Mouse (Mus musculus) leukemia stem cell, adult 10-12 weeks (primary cell): ENCODE measurements around the gene Rfc2. TPM values are rescaled to one million over a fixed set of nuclear protein-coding genes. Genes with fewer than 3 reads are reported as not detected.

ENCODE experiments used
- polyA plus RNA-seq: library from polyadenylated mRNA; stranded (reverse); fragments of >175 nt; gene quantifications from 2 replicates; pipeline ENCODE4 v1.2.3, GENCODE M21; 2012; ENCODE audit warnings: low replicate concordance

Rfc2 gene
- polyA plus RNA-seq: 24.2 and 24.9 TPM in 2 replicates

DNA sequence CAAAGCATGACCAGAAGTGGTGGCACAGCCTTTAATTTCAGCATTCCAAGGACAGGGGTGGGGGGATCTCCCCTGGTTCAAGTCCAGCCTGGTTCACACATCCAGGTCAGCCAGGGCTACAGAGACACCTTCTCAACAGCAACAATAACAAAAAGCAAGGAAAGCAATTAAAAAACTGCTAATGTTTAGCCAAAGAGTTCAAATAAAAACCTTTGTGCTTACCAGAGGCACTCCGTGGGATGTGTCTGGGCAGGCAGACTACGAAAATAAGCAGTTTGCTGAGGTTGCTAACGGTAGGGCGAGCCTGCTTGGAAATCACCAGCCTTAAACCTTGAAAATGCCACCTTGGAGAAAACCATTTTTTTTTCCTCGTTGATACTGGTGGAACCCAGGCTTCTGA, at the start of gene Rfc2:
TSS of gene Rfc2 (plus strand) at position 221 of the 400 bp plus-strand sequence.

DNA sequence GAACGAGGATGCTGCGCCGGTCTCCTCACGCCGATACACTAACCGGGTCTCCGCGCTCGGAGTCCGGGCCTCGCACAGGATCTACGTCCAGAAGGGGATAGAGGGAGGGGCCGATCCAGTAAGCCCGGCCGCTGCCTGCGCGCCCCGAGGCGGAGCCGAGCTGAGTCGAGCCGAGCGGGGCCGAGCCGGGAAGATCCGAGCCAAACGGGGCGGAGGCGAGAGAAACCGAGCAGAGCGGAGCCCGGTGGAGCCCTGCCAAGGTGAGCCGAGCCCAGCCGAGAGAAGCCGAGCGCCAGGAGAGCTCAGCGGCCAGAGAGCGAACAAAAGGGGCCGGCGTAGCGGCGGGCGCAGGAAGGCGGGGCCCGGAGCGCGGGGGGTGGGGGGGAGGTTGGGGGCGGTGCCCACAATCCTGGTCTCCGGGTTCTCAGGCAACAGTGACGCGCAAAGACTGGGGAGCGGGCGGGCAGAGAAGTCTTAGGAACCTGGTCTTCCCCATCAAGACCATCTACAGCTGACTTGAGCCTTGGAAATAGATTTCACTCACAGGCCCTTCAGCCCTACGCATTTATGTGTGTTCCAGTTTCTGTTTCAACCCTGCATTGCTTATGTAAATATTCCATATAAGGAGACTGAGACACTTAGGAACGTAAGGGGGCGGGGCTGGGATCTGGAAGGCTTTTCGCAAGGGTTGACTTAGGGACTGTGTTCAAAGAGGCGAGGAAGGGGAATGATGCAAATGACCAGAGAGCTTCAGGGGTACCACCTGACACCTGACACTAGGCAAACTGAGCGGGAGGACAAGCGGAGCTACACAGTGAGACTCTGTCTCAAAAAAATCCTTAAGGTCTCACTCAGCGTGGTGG, 28.8 kb upstream of the Rfc2 start, which contains the start of gene Clip2:
TSS of gene Clip2 (minus strand) at position 325 of the 863 bp plus-strand sequence.

DNA sequence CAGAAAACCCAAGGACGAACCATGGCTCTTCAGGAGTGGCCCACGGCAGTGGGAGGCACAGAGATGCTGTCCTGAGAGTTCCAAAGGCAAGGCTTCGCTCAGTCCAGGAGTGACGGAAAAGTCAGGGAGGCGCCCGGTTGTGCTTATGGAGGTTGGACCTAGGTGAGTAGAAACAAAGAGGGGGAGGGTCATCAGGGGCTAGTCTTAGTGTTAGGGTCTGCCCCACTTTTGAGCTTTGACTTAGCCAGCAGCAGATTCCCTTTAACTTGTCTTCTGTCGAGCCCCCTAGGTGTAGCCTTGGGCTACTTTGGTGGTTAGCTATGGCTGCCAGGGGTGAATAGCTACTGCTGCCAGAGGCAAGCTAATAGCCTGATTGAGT, 21.1 kb upstream of the Rfc2 start, which contains the start of gene Syna:
TSS of gene Syna (minus strand) at position 101 of the 379 bp plus-strand sequence.

DNA sequence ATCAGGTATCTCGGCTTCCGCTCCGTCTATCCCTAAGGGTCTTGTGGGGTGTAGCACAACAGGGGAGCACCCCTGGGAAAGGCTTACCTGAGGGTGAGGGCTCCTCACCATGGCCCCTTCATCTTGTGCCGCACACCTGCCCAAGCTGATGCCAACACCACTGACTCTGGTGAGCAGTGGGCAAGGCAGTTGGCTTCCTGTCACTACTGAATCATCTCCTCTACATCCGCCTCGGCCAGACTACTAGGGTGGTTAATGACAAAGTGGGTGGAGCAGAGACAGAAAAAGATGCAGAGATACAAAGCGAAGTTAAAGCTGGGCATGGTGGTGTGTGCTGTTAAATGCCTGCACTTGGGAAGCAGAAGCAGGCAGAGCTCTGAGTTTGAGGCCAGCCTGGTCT, 33.6 kb downstream of the Rfc2 start, which contains the start of gene Lat2:
TSS of gene Lat2 (minus strand) at position 224 of the 400 bp plus-strand sequence.

DNA sequence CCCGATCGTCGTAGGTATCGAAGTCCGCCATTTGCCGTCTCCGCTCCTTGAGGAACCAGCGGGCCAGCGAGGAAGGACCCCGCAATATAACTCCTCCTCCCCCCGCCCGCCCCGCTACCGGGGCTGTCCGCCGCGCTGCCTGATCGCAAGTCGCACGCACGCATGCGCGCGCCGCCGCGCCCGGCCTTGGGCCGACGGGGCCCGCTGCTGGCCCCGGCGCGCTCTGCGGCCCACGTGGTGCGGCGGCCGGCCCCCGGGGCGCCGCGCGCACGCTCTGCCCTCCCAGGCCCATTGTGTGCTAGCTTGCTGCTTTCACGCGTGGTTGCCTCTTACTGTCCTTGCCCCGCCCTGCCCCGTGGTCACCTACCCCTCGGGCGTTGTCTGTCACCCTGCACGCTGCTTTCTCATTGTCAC, 58.1 kb downstream of the Rfc2 start, which contains the start of gene Eif4h:
TSS of gene Eif4h (minus strand) at position 222 of the 414 bp plus-strand sequence.

Other genes starting within 250 kb of the Rfc2 start
- 9.3 and 60.4 TPM in 2 replicates for gene Gtf2ird1, start 124.7 kb upstream of the Rfc2 start, polyA plus RNA-seq
- 5.9 and 13.5 TPM in 2 replicates for gene Clip2, start 28.9 kb upstream of the Rfc2 start, polyA plus RNA-seq
- gene Syna, start 21.2 kb upstream of the Rfc2 start, polyA plus RNA-seq: 0.11 TPM in 1 of 2 replicates, not detected in the other
- 6.0 and 16.5 TPM in 2 replicates for gene Lat2, start 33.7 kb downstream of the Rfc2 start, polyA plus RNA-seq
- 218 and 252 TPM in 2 replicates for gene Eif4h, start 58.1 kb downstream of the Rfc2 start, polyA plus RNA-seq
- 15.7 and 22.5 TPM in 2 replicates for gene Limk1, start 107.2 kb downstream of the Rfc2 start, polyA plus RNA-seq
- 1.7 and 3.4 TPM in 2 replicates for gene Eln, start 166.0 kb downstream of the Rfc2 start, polyA plus RNA-seq